Mouse (Mus musculus) forebrain, embryonic 16.5 days (tissue): ENCODE data around the gene Rps19bp1. TPM values are rescaled to one million over a fixed set of nuclear protein-coding genes. Genes with fewer than 3 reads are reported as not detected.

Experiments
- ATAC-seq: fragments of 200-750 bp; cut with Nextera tagmentation; 2 replicates; pipeline ENCODE4 v1.8.0; 2017; ENCODE audit warnings: mild to moderate bottlenecking, moderate library complexity
- H3K27ac ChIP-seq: fragments of 300-500 bp; sonication (generic); 2 replicates; pipeline ENCODE4 v1.5.1; 2014; ENCODE audit warnings: low read length, control low read depth
- H3K27me3 ChIP-seq: fragments of 300-500 bp; sonication (generic); replicated peaks from 2 replicates; pipeline ENCODE4 v1.6.1; 2014; ENCODE audit warnings: low read length; ENCODE audit not compliant: control insufficient read depth, insufficient read depth
- H3K36me3 ChIP-seq: fragments of 300-500 bp; sonication (generic); 2 replicates; pipeline ENCODE4 v1.6.1; 2014; ENCODE audit not compliant: control insufficient read depth, insufficient read depth
- H3K4me1 ChIP-seq: fragments of 300-500 bp; sonication (generic); replicated peaks from 2 replicates; pipeline ENCODE4 v1.6.1; 2014; ENCODE audit warnings: low read length; ENCODE audit not compliant: control insufficient read depth, insufficient read depth
- H3K4me2 ChIP-seq: fragments of 300-500 bp; sonication (generic); 2 replicates; pipeline ENCODE4 v1.6.1; 2014; ENCODE audit warnings: mild to moderate bottlenecking, low read length, control low read depth
- H3K4me3 ChIP-seq: fragments of 300-500 bp; sonication (generic); replicated peaks from 2 replicates; pipeline ENCODE4 v1.5.1; 2014; ENCODE audit warnings: mild to moderate bottlenecking, low read length, control low read depth
- H3K9ac ChIP-seq: fragments of 300-500 bp; sonication (generic); replicated peaks from 2 replicates; pipeline ENCODE4 v1.6.1; 2014; ENCODE audit warnings: low read depth, low read length, control low read depth
- H3K9me3 ChIP-seq: fragments of 300-500 bp; sonication (generic); 2 replicates; pipeline ENCODE4 v1.6.1; 2016; ENCODE audit warnings: low read length; ENCODE audit not compliant: control insufficient read depth
- WGBS: fragments of 180-500 bp; shearing (Covaris S2); extraction: QIAGEN DNeasy Blood & Tissue Kit; methylation state at CpG from one replicate; pipeline ENCODE4 v1.1.7; 2014; 5-methylcytosine and 5-hydroxymethylcytosine counted together
- polyA plus RNA-seq: library from polyadenylated mRNA; unstranded; fragments of >200 nt; fragmentation: Nextera tagmentation; extraction: Ambion mirVana; gene quantifications from 2 replicates; pipeline ENCODE4 v1.2.1, GENCODE M21; 2015

The Rps19bp1 gene
- polyA plus RNA-seq, 1 experiment from 2014 or later: 65.5 TPM

DNA sequence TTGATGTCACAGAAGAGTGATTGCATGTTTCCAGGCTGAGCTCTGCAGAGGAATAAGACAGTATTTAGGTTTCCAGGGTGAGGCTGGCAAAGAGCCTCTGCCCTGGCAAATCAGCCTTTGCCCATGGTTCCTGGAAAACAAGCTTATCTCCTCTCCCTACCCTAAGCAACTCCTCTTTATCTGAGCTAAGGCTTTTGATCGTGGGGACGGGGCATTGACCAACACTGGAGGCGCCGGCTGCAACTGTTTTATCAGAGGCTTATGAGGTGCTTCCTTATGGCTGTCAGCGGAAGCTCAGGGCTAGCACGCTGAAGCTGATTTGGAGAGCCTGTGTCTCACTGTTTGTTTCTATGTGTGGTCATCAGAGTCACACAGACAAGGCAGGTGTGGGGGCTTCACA lies 13.5 kb downstream of the Rps19bp1 start:
- no peak for ATAC-seq
- peaks cover 24% of the 10 kb centered on the region for H3K36me3 ChIP-seq
- peaks cover 8% of the 10 kb centered on the region for H3K4me1 ChIP-seq
- no peak overlapping the region for H3K4me2 ChIP-seq
- H3K4me3 ChIP-seq: no peak overlapping the region
- 92% methylated on average over 6 of the region's 6 CpGs for WGBS
- no peak overlapping the region for H3K27ac ChIP-seq
- no peaks in the 10 kb centered on the region for H3K9me3 ChIP-seq
- no peaks in the 10 kb centered on the region for H3K27me3 ChIP-seq
- H3K9ac ChIP-seq: no peak overlapping the region

DNA sequence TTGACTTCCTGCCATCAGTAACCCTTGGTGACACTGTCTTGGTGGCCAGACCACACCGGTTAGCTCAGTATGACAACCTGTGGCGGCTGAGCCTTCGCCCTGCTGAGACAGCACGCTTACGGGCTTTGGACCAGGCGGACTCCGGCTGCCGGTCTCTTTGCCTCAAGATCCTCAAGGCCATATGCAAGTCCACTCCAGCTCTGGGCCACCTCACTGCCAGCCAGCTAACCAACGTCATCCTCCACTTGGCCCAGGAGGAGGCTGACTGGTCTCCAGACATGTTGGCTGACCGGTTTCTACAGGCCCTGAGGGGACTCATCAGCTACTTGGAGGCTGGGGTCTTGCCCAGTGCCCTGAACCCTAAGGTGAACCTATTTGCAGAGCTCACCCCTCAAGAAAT lies 14.4 kb downstream of the Rps19bp1 start:
- no peaks in the 10 kb centered on the region for H3K9me3 ChIP-seq
- ATAC-seq: no peak
- H3K4me3 ChIP-seq: no peak overlapping the region
- H3K27ac ChIP-seq: no peak overlapping the region
- H3K4me2 ChIP-seq: no peak overlapping the region
- no peaks in the 10 kb centered on the region for H3K27me3 ChIP-seq
- WGBS: 95% methylated on average over 10 of the region's 10 CpGs
- H3K36me3 ChIP-seq: peaks cover 24% of the 10 kb centered on the region
- peaks cover 8% of the 10 kb centered on the region for H3K4me1 ChIP-seq
- H3K9ac ChIP-seq: no peak overlapping the region

DNA sequence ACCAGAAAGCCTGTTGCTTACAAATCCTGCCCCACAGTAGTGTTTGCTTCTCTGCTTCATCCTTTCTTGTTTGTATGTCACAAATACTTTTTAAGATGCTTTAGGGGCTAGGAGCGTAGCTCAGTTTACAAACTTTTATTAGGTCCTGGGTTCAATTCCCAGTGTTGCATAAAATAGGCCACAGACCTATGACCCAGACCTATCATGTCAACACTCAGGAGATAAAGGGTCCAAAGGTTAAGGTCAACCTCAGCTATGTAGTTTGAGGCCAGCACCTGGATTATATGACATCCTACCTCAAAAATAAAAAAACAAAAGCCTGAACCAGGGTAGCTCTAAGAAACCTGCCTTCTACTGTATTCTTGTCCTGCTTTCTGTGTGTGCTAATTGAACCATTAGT lies 15.5 kb downstream of the Rps19bp1 start:
- Histone ChIP-seq H3K4me1 (no peaks in the 10 kb centered on the region), H3K27ac (no peak overlapping the region), H3K27me3 (no peaks in the 10 kb centered on the region), H3K4me3 (no peak overlapping the region), H3K36me3 (peaks cover 24% of the 10 kb centered on the region), H3K9ac (no peak overlapping the region), H3K9me3 (no peaks in the 10 kb centered on the region), H3K4me2 (no peak overlapping the region)
- 95% methylated on average over 1 of the region's 1 CpGs for WGBS
- ATAC-seq: no peak

DNA sequence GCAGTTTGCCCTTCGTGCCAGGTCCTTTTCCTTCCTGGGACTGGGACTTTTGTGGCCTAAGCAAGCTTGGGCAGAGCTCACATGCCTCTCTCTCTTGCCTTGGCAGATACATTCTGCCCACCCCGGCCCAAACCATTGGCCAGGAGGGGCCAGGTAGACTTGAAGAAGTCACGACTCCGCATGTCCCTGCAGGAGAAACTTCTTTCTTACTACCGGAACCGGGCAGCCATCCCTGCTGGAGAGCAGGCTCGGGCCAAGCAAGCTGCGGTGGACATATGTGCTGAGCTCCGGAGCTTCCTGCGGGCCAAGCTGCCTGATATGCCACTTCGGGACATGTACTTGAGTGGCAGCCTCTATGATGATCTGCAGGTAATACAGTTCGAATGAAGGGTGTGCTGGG lies 16.0 kb downstream of the Rps19bp1 start:
- Histone ChIP-seq H3K4me2 (no peak overlapping the region), H3K9me3 (no peaks in the 10 kb centered on the region), H3K4me3 (no peak overlapping the region), H3K36me3 (peaks cover 25% of the 10 kb centered on the region), H3K9ac (no peak overlapping the region), H3K27ac (no peak overlapping the region), H3K27me3 (no peaks in the 10 kb centered on the region), H3K4me1 (no peaks in the 10 kb centered on the region)
- no peak for ATAC-seq
- WGBS: 97% methylated on average over 12 of the region's 12 CpGs

DNA sequence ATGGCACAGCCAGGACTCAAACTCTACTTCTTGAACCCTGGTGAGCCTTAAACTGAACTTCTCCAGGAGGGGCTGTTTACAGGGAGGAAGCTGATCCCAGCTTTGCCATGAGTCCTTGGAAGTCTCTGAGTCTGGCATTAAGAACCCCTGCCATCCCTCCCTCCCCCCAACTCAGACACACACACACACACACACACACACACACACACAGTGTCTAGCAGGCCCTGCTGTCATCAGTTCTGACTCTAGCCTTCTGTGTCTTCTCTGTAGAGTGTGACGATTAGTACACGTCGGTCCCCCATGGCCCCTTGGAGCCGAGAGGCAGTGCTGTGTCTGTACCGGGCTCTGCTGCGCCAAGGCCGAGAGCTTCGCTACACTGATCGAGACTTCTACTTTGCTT lies 28.6 kb downstream of the Rps19bp1 start, which contains the start of gene AC140267.1:
Gene AC140267.1 (plus strand): TSS at position 301 of the 400 bp plus-strand sequence.
- H3K9me3 ChIP-seq: no peaks in the 10 kb centered on the region
- 96% methylated on average over 9 of the region's 9 CpGs for WGBS
- H3K4me2 ChIP-seq: peak within 1 kb of the TSS; percentile 91
- H3K4me1 ChIP-seq: peaks cover 8% of the 10 kb centered on the region
- H3K9ac ChIP-seq: peak within 1 kb of the TSS; percentile 79
- ATAC-seq: no peak
- H3K36me3 ChIP-seq: peaks cover 10% of the 10 kb centered on the region; the same call in 1 of the 2 replicates
- H3K27me3 ChIP-seq: no peaks in the 10 kb centered on the region
- H3K27ac ChIP-seq: no peak within 1 kb of the TSS
- peak within 1 kb of the TSS; percentile 89 for H3K4me3 ChIP-seq

DNA sequence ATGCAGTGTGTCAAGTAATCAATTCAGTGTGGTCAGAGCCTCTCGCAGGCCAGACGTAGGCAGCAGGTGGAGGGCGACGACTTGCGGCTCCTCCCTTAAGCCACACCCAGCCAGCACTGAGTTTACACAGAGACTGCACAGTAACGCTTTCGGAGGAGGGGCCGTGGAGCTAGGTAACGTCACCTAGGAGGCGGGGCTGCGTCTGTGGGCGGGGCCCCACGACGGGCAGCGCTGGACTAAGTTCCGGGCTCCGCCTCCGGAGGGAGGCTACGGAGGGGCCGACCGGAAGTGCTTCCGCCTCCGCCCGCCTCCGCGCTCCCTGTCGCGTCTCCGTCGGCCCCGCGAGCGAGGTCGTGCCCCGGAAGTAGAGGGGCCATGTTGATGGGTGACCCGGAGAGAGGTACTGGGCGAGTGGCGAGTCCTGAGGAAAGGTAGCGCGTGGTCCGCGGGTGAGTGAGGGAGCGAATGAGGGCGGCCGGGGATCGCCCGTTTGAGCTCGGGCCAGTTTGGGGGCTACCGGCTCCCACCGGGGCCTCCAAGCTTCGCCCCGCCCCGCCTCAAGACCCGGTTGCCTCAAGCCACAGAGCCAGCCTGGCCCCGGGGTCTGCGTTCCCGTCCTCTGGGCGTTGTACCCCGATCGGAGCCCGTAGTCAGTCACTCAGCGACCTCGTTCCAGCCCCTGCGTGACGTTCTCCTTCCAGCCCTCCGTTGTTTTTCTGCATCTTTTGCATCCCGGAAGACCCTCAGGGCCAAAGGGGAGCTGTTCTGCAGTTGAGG lies 30.2 kb downstream of the Rps19bp1 start, which contains the start of gene Mief1:
Gene Mief1 (plus strand): TSS at position 286 of the 777 bp plus-strand sequence.
- H3K4me2 ChIP-seq: peak within 1 kb of the TSS; percentile 91
- peak within 1 kb of the TSS; percentile 79 for H3K9ac ChIP-seq
- H3K4me1 ChIP-seq: peaks cover 8% of the 10 kb centered on the region
- no peaks in the 10 kb centered on the region for H3K9me3 ChIP-seq
- no peaks in the 10 kb centered on the region for H3K27me3 ChIP-seq
- H3K4me3 ChIP-seq: peak within 1 kb of the TSS; percentile 89
- under 1% methylated on average over 63 of the region's 67 CpGs for WGBS
- ATAC-seq: peak; percentile 96
- H3K27ac ChIP-seq: peak within 1 kb of the TSS; percentile 87
- peaks cover 9% of the 10 kb centered on the region; the same call in 1 of the 2 replicates for H3K36me3 ChIP-seq

DNA sequence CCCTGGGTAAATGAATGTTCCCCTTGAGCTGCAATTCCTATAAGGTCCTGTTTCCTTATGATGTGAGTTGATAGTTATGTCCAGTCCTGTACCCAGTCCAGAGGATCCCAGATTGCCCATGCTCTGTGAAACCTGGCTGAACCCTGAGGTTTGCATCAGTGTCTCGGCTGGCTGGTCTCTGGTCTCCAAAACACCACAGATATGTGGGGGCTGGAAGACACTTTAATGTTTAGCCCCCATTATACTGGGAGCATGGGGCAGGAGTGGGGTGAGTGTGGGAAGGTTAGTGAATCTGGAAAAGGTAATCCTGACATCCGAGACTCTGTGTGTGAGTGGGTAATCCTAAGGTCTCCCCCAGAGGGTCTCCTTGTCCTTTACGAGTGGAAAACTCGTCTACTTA lies 31.1 kb downstream of the Rps19bp1 start:
- Histone ChIP-seq H3K4me1 (peaks cover 8% of the 10 kb centered on the region), H3K27me3 (no peaks in the 10 kb centered on the region), H3K9ac (no peak overlapping the region), H3K36me3 (peaks cover 7% of the 10 kb centered on the region; the same call in 1 of the 2 replicates), H3K9me3 (no peaks in the 10 kb centered on the region), H3K27ac (no peak overlapping the region), H3K4me2 (no peak overlapping the region), H3K4me3 (no peak overlapping the region; the same call in 1 of the 2 replicates)
- 66% methylated on average over 4 of the region's 4 CpGs for WGBS
- ATAC-seq: no peak

DNA sequence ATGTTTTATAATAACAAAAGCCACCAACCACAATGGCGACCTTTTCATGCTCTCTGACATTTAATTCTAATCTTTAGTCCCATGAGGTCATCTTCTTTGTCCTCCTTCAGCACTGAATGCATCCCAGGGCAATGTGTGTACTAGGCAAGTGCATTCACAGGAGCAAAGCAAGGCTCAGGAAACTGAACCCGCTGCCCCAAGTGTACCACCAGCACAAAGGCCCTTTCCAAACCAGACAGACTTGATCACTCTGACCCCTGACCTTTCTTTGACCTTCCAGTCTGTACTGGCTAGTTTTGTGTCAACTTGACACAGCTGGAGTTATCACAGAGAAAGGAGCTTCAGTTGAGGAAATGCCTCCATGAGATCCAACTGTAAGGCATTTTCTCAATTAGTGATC lies 31.8 kb downstream of the Rps19bp1 start:
- H3K9ac ChIP-seq: no peak overlapping the region
- no peak for ATAC-seq
- H3K9me3 ChIP-seq: no peaks in the 10 kb centered on the region
- peaks cover 7% of the 10 kb centered on the region; the same call in 1 of the 2 replicates for H3K36me3 ChIP-seq
- no peaks in the 10 kb centered on the region for H3K27me3 ChIP-seq
- H3K27ac ChIP-seq: no peak overlapping the region
- no peak overlapping the region for H3K4me2 ChIP-seq
- 36% methylated on average over 2 of the region's 2 CpGs for WGBS
- H3K4me3 ChIP-seq: no peak overlapping the region
- peaks cover 8% of the 10 kb centered on the region for H3K4me1 ChIP-seq

DNA sequence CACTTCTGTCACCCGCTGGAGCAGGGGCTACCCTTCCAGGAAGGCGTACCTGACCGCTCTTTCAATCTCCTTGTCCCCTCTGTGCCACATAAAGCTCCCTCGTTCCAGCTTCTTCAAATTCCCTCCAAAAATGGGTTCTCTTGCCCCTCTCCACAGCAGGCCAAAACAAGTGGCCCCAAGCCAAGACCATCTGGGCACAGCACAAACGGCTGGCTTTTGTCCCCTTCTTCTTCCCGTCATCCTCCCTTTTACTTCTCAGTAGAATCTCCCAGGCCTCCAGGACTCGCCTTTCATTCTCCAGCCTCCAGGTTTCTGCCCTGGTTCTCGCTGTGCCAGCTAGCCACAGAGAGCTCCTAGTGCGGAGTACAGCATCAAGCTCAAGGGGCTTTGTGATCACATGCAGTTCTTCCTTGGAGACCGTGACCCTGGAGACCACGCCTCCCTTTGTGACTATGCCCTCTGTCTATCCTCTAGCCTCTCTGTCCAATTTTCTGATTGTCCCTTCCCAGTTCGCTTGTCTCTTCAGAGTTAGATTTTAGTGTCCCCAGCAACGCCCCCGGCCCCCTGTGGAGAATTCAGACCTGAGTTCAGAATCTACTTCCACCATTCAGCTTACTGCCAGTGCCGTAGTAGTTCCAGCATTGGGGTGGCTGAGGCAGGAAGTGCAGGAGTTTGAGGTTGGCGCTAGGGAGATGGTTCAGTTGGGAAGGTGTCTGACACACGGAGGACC lies 35.9 kb downstream of the Rps19bp1 start:
- Histone ChIP-seq H3K36me3 (no peaks in the 10 kb centered on the region), H3K27ac (no peak overlapping the region), H3K4me2 (no peak overlapping the region), H3K27me3 (no peaks in the 10 kb centered on the region), H3K9ac (no peak overlapping the region), H3K4me1 (no peaks in the 10 kb centered on the region), H3K9me3 (no peaks in the 10 kb centered on the region), H3K4me3 (no peak overlapping the region)
- WGBS: 63% methylated on average over 17 of the region's 17 CpGs
- ATAC-seq: no peak
